ENCODE assay signal across 28 mouse cellular contexts in the genomic region with DNA sequence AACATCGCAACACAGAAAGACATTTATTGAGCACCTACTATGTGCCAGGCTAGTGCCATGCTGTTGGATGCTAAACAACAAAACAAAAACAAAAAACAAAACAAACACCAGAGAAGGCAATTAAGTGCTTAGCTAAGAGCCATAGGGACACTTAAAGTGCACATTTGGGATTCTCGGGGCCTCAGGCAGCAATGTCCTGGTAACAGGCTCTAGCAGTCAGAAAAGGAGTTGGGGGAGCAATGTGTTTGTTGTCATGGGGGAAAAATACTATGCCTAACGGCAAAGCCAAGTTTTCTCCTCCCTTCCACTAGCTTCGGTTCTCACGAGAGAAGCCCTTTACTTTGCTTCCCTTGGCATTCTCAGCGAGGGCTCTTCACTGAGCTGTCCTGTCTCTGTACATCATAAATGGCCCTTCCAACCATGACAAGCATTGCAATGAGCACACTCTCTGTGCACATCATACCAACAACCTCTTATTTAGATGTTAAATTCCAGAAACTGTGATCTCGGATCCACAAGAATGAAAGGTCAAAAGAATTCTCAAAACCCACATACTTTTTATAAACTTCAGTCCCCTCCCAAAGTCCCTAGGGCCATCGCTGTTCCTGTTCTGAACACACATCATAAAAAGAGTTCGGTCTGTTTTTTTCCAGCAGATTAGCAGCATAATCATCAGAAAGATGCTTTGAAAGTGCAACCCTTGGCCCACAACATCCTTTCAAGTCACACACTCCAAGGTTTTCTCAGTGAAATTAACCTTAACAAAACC.
DNase-seq lines count a peak whose midpoint lies in the region; ATAC-seq and TF ChIP-seq lines count a peak whose summit lies in the region.
"Had no signal": no experiment of that assay in that cellular context is flagged by ENCODE, and none has a peak within 500 bp of the region (broad histone marks: within the 10 kb centered on the region; RNA-seq: fewer than 3 reads in every experiment).

No protein-coding gene starts in this region.

- no peak overlapping the region for H3K9ac ChIP-seq in hindbrain, postnatal 0 days (replicated peaks; ENCODE audit: low read length)
- no peak overlapping the region for H3K9ac ChIP-seq in hindbrain, embryonic 12.5 days
- H3K9ac ChIP-seq in midbrain, embryonic 11.5 days (ENCODE audit: low read length) = no peak overlapping the region
- no peak overlapping the region for H3K9ac ChIP-seq in midbrain, embryonic 15.5 days
- no peak overlapping the region for H3K9ac ChIP-seq in neural tube, embryonic 14.5 days (replicated peaks; ENCODE audit: low read depth, low read length)
- H3K9ac ChIP-seq: hindbrain, embryonic 14.5 days; limb, embryonic 12.5 days; liver, postnatal 0 days; neural tube, embryonic 12.5 days; stomach, embryonic 15.5 days had no signal

- no peak for ATAC-seq in hindbrain, postnatal 0 days
- no peak for ATAC-seq in hindbrain, embryonic 12.5 days (ENCODE audit: low FRiP score)
- no peak for ATAC-seq in midbrain, embryonic 11.5 days (ENCODE audit: low FRiP score)
- ATAC-seq in midbrain, embryonic 15.5 days (replicated peaks) = no peak
- peak; percentile 42; the same call in 1 of the 2 replicates for ATAC-seq in neural tube, embryonic 14.5 days (ENCODE audit: low read depth)
- ATAC-seq: forebrain, embryonic 14.5 days; liver, postnatal 0 days; lung, postnatal 0 days had no signal

- peak; percentile 42 for DNase-seq in gastrocnemius, adult 18-20 months (ENCODE audit: low spot score)
- DNase-seq in gastrocnemius, postnatal 4 days (ENCODE audit: low spot score in 2 of 2) = no peak
- DNase-seq in hindbrain, postnatal 0 days (ENCODE audit: low spot score) = peak; percentile 34
- peak; percentile 65 for DNase-seq in midbrain, embryonic 11.5 days (ENCODE audit: low spot score, missing footprints)
- DNase-seq in frontal cortex, postnatal 14 days (ENCODE audit: low spot score in 2 of 2) = no peak
- DNase-seq: adrenal gland, postnatal 25 days; cerebellum, adult 11 months; cerebellum, postnatal 10 days; heart, postnatal 14 days; kidney, postnatal 10 days; liver, postnatal 0 days; right cerebral cortex, adult 18-20 months; right cerebral cortex, postnatal 4 days; thymus, adult 18-20 months; thymus, postnatal 4 days had no signal

- H3K27me3 ChIP-seq in hindbrain, postnatal 0 days (ENCODE audit: insufficient read depth, low read length) = no peaks in the 10 kb centered on the region
- H3K27me3 ChIP-seq in hindbrain, embryonic 12.5 days = no peaks in the 10 kb centered on the region
- no peaks in the 10 kb centered on the region for H3K27me3 ChIP-seq in midbrain, embryonic 11.5 days (ENCODE audit: control insufficient read depth, insufficient read depth, low read length)
- no peaks in the 10 kb centered on the region for H3K27me3 ChIP-seq in midbrain, embryonic 15.5 days (replicated peaks)
- no peaks in the 10 kb centered on the region for H3K27me3 ChIP-seq in neural tube, embryonic 14.5 days (ENCODE audit: control insufficient read depth, insufficient read depth, low read length)
- H3K27me3 ChIP-seq: limb, embryonic 12.5 days; neural tube, embryonic 12.5 days; stomach, embryonic 15.5 days had no signal

- TF ChIP-seq CTCF in hindbrain, postnatal 0 days (IDR thresholded peaks at IDR 0.05; ENCODE audit: low read depth) = no peak

- no peaks in the 10 kb centered on the region; the same call in 1 of the 2 replicates for H3K4me1 ChIP-seq in hindbrain, postnatal 0 days (ENCODE audit: insufficient read depth, low read length)
- H3K4me1 ChIP-seq in hindbrain, embryonic 12.5 days = peaks cover 4% of the 10 kb centered on the region; the same call in 1 of the 2 replicates
- H3K4me1 ChIP-seq in midbrain, embryonic 11.5 days (ENCODE audit: control insufficient read depth, insufficient read depth, low read length) = 0 out of 2 replicates have a peak, but pooled peaks cover 2% of the 10 kb centered on the region
- no peaks in the 10 kb centered on the region for H3K4me1 ChIP-seq in midbrain, embryonic 15.5 days
- peaks cover 2% of the 10 kb centered on the region; the same call in 1 of the 2 replicates for H3K4me1 ChIP-seq in neural tube, embryonic 14.5 days (ENCODE audit: control insufficient read depth, insufficient read depth, low read length)

- H3K4me2 ChIP-seq in hindbrain, postnatal 0 days (ENCODE audit: low read depth, low read length) = no peak overlapping the region
- no peak overlapping the region for H3K4me2 ChIP-seq in hindbrain, embryonic 12.5 days (replicated peaks)
- H3K4me2 ChIP-seq in midbrain, embryonic 11.5 days = no peak overlapping the region
- H3K4me2 ChIP-seq in midbrain, embryonic 15.5 days = no peak overlapping the region
- no peak overlapping the region for H3K4me2 ChIP-seq in neural tube, embryonic 14.5 days (ENCODE audit: low read depth, low read length)
- H3K4me2 ChIP-seq: heart, embryonic 11.5 days; hindbrain, embryonic 14.5 days; limb, embryonic 12.5 days; liver, embryonic 11.5 days; neural tube, embryonic 12.5 days; stomach, embryonic 15.5 days had no signal

- no peak overlapping the region for H3K27ac ChIP-seq in hindbrain, postnatal 0 days
- H3K27ac ChIP-seq in hindbrain, embryonic 12.5 days = no peak overlapping the region
- no peak overlapping the region for H3K27ac ChIP-seq in midbrain, embryonic 11.5 days (ENCODE audit: low read depth, low read length)
- H3K27ac ChIP-seq in midbrain, embryonic 15.5 days = no peak overlapping the region
- no peak overlapping the region for H3K27ac ChIP-seq in neural tube, embryonic 14.5 days (ENCODE audit: low read depth, low read length)
- H3K27ac ChIP-seq: hindbrain, embryonic 14.5 days; limb, embryonic 12.5 days; midbrain, embryonic 10.5 days; neural tube, embryonic 12.5 days; stomach, embryonic 15.5 days had no signal

- no peaks in the 10 kb centered on the region for H3K9me3 ChIP-seq in hindbrain, postnatal 0 days (ENCODE audit: low read length)
- H3K9me3 ChIP-seq in hindbrain, embryonic 12.5 days (replicated peaks) = no peaks in the 10 kb centered on the region
- H3K9me3 ChIP-seq in midbrain, embryonic 11.5 days (ENCODE audit: control insufficient read depth, low read length) = no peaks in the 10 kb centered on the region
- H3K9me3 ChIP-seq in midbrain, embryonic 15.5 days = no peaks in the 10 kb centered on the region
- H3K9me3 ChIP-seq in neural tube, embryonic 14.5 days (ENCODE audit: control insufficient read depth, low read length) = no peaks in the 10 kb centered on the region
- H3K9me3 ChIP-seq: limb, embryonic 12.5 days; midbrain, embryonic 10.5 days; neural tube, embryonic 12.5 days; stomach, embryonic 15.5 days had no signal

- H3K4me3 ChIP-seq in hindbrain, postnatal 0 days (ENCODE audit: low read length) = no peak overlapping the region
- no peak overlapping the region for H3K4me3 ChIP-seq in hindbrain, embryonic 12.5 days
- H3K4me3 ChIP-seq in midbrain, embryonic 11.5 days (ENCODE audit: low read depth, low read length) = no peak overlapping the region
- no peak overlapping the region for H3K4me3 ChIP-seq in midbrain, embryonic 15.5 days
- H3K4me3 ChIP-seq in neural tube, embryonic 14.5 days (ENCODE audit: low read depth, low read length) = no peak overlapping the region
- H3K4me3 ChIP-seq: erythroblast, embryonic 14.5 days; limb, embryonic 12.5 days; midbrain, embryonic 10.5 days; neural tube, embryonic 12.5 days; stomach, embryonic 15.5 days had no signal

- 60% methylated on average over 9 of the region's 9 CpGs for WGBS in hindbrain, postnatal 0 days
- WGBS in hindbrain, embryonic 12.5 days = 79% methylated on average over 9 of the region's 9 CpGs
- WGBS in midbrain, embryonic 11.5 days = 72% methylated on average over 9 of the region's 9 CpGs
- 68% methylated on average over 9 of the region's 9 CpGs for whole genome bisulfite sequencing in midbrain, embryonic 15.5 days
- WGBS in neural tube, embryonic 14.5 days = 62% methylated on average over 9 of the region's 9 CpGs

- H3K36me3 ChIP-seq in hindbrain, postnatal 0 days (ENCODE audit: insufficient read depth, low read length) = no peaks in the 10 kb centered on the region
- no peaks in the 10 kb centered on the region for H3K36me3 ChIP-seq in hindbrain, embryonic 12.5 days
- H3K36me3 ChIP-seq in midbrain, embryonic 11.5 days (ENCODE audit: control insufficient read depth, insufficient read depth, low read length) = no peaks in the 10 kb centered on the region
- H3K36me3 ChIP-seq in midbrain, embryonic 15.5 days (replicated peaks) = no peaks in the 10 kb centered on the region
- H3K36me3 ChIP-seq in neural tube, embryonic 14.5 days (ENCODE audit: control insufficient read depth, insufficient read depth, low read length) = no peaks in the 10 kb centered on the region
- H3K36me3 ChIP-seq: limb, embryonic 12.5 days; midbrain, embryonic 10.5 days; neural tube, embryonic 12.5 days; stomach, embryonic 15.5 days had no signal

Comparison
In these comparisons a context has a peak if more than half of its experiments do, and no peak if none do; other contexts are left out.
1. DNase-seq: peak in gastrocnemius, adult 18-20 months (single experiment), hindbrain, postnatal 0 days (single experiment) and midbrain, embryonic 11.5 days (single experiment); none in gastrocnemius, postnatal 4 days (0 of 2) and frontal cortex, postnatal 14 days (0 of 2).